Mouse (Mus musculus) frontal cortex, postnatal 36 days (tissue): ENCODE data around the gene Sympk.

Source experiments
- DNase-seq, 2 experiments: peaks; one replicate each; pipeline ENCODE4 v3.0.0; 2022; ENCODE audit warnings: low spot score in 2 of 2

The Sympk gene

DNA sequence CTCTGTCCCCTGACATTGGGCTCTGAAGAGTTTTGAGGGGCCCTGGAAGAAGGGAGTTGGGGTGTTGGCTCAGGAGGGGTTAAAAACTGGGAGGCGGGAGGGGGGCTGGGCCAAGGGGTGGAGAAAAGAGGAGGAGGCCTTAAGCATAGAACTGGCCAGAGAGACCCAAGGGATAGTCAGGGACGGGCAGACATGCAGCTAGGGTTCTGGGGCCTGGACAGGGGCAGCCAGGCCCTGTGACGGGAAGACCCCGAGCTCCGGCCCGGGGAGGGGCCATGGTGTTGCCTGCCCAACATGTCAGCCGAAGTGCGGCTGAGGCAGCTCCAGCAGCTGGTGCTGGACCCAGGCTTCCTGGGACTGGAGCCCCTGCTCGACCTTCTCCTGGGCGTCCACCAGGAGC lies 59.5 kb downstream of the Sympk start, which contains the start of gene Dmpk:
Gene Dmpk, plus strand, starts transcription at position 149 of the 400 bp plus-strand sequence.
- no peak for DNase-seq

- no peak for DNase-seq
Observed at GRCm38 (mm10) chr7:19084277-19084771, 60.1 kb downstream of the Sympk start.

DNA sequence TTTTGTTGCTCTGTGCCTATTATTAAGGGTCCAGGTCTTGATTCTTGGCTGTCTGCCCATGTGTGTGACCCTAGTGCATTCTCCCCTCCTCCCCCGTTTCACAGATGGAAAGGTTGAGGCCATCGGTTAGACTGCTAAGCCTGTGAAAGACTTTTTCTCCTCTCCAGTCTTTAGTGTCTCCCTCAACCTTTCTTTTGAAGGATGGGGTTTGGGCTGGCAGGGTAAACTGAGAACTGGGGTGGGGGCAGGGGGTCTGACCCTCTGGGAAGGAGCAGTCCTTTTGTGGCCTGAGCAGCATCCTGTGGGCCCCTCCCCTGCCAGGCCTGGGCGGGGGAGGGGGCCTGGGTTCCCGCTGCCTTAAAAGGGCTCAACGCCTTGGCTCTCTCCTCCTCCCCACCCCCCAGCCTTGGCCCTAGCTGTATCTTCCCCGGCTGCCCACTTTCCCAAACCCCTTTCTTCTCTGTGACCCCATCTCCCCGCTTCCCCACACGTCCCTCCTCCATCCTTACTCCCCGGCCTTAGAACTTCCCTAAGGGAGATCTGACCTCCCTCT lies 60.8 kb downstream of the Sympk start:
- no peak for DNase-seq

DNA sequence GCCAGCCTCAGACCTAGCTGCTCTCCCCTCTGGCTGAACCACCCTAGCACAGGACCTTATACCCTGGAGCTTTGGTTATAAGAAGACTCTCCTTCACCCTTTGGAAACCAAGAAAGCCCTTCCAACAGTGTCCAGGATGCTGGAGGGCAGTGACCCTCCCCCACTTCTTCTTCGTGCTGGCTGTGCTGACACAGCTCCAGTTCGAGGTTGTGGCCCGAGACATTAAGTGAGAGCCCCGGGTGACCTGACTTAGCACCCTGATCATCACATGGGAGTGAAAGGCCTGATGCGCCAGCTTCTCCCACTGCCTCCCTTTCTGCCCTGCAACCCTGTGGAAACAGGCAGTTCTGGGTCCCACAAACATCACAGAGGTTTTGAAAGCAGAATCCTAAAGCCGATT lies 61.3 kb downstream of the Sympk start:
- no peak for DNase-seq

DNA sequence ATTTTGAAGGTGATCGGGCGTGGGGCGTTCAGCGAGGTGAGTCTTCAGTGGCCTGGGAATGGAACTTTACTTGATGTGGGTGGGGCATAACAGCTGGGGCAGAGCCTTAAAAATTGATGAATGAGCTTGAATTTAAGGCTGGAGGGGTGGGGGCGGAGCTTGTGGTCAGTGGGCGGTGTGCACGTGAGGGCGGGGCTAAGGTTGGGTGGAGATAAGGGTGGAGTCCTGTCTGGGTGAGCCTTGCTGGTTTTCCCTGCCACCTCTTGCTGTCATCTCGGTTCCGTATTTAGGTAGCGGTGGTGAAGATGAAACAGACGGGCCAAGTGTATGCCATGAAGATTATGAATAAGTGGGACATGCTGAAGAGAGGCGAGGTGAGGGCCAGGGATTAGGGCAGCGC lies 61.9 kb downstream of the Sympk start:
- DNase-seq = no peak

GRCm38 (mm10) chr7:19086760-19087159 lies 62.6 kb downstream of the Sympk start:
- DNase-seq = no peak

- DNase-seq = peak in 1 of 2 experiments; percentile 53
Observed at GRCm38 (mm10) chr7:19088813-19089212, 64.6 kb downstream of the Sympk start.

GRCm38 (mm10) chr7:19091913-19092312 lies 67.7 kb downstream of the Sympk start:
- no peak for DNase-seq

GRCm38 (mm10) chr7:19092381-19093173 lies 68.4 kb downstream of the Sympk start:
- no peak for DNase-seq

- peak; percentile 64 to 68 for DNase-seq
Observed at GRCm38 (mm10) chr7:19093174-19093521, 69.0 kb downstream of the Sympk start.

- DNase-seq = peak; percentile 79 to 84
Observed at GRCm38 (mm10) chr7:19093537-19094385, 69.6 kb downstream of the Sympk start.

GRCm38 (mm10) chr7:19094471-19094825 lies 70.3 kb downstream of the Sympk start, which contains the start of gene Six5:
Gene Six5 (plus strand): TSS chr7:19094594.
- DNase-seq = no peak

- DNase-seq = no peak
Observed at GRCm38 (mm10) chr7:19094826-19095750, 70.9 kb downstream of the Sympk start.

DNA sequence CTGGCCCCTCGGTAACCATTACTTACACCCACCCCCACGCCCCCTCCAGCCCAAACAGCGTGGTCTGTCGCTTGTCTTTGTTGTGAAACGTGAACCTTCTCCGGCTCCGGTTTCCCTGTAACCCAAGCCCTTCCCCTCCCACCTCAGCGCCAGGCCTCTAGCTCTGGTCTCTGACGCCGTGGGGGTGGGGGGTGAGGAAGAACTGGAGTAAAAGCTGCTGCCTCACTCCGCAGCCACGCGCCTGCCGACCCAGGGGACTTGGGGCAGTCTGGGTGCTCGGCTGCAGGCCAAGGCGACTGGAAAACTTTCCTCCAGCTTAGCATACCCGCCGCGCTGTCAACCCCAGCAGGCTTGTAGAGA lies 71.6 kb downstream of the Sympk start:
- no peak for DNase-seq

GRCm38 (mm10) chr7:19096421-19096976 lies 72.3 kb downstream of the Sympk start:
- no peak for DNase-seq

- DNase-seq = no peak
Observed at GRCm38 (mm10) chr7:19097217-19097616, 73.0 kb downstream of the Sympk start.

GRCm38 (mm10) chr7:19097863-19098262 lies 73.7 kb downstream of the Sympk start:
- no peak for DNase-seq

DNA sequence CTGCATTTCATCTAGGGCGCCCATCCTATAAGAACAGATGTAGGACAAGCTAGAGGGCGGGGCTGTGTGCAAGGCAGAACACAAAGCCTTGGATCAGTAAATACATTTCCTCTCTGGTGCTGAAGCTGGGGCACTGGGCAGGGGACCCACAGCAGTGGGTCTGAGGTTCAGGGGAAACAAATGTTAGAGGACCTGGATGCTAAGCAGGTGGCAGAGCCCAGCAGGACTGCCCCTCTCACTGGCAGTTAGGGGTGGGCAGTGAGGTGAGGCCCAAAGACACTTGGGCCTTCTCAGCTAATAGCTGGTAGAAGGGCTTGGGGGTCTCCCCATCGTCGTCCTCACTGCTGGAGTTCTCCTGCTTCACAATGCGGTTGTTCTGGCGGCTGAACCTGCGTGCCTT lies 74.6 kb downstream of the Sympk start:
- DNase-seq = no peak

DNA sequence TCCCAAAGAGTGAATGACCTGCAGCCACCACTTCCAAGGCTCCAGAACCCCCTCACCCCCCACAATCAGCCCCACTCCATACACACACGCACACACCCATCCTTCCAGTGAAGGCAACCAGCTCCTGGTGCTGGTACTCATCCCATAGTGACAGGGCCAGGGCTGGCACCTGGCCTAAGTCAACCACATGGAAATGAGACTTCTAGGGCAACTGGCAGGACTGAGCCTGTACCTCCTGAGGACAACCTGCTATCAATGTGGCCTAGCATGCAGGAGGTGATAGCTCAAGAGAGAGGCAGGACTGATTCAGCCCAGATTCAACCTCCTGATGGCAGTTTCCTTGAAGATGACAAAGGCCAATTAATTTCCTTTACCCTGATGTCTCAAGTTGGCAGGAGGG lies 76.1 kb downstream of the Sympk start:
- DNase-seq = no peak

GRCm38 (mm10) chr7:19103741-19104140 lies 79.6 kb downstream of the Sympk start:
- no peak for DNase-seq
